Mouse (Mus musculus): Measurements from ENCODE around the gene Arhgap10.

Arhgap10 gene

DNA sequence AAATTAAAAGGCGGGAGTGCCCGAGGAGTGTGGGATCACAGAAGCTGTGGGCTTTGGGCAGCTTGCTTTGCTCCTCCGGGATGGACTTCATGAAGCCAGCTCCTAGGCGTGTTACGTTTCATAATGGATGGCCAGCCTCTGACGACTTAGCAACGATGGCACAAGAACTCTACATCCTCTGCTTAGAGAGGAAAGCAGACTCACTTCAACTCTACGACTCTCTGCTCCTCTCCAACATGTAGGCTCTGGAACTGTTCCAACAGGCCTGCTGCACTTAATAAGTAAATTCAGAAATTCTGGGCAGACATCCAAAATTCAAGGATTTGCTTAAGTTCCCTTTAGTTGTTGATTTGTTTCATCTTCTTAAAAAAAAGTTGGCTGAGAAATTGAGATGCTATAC lies 303.1 kb downstream of the Arhgap10 start:
- DNase-seq (ENCODE audit: low spot score): no peak

DNA sequence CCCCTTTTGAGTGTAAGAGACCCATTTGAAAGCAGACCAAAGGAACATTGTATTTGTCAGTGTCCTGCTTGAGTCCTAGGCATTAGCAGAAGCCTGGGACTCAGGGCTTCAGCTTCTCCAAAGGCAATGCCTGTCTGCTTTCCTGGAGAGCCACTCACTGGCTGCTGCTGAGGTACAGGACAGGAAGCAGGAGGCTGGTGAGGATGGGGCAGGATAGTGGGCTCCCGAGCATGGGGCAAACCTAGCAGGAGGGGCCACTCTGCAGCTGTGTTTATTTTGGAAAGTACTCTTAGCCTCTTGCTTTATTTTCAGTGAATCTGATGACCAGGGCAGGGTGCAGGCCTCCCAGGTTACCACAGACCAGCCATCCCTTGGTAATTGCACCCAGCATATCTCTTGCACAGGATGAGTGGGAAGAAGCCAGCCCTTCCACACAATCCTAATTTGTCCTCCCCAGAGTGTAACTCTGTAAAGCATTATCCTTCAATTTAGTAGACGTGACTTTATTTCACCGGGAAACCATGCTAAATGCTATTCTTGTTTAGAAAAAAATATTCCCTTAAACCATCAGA lies 303.8 kb downstream of the Arhgap10 start:
- DNase-seq (ENCODE audit: low spot score): no peak

DNA sequence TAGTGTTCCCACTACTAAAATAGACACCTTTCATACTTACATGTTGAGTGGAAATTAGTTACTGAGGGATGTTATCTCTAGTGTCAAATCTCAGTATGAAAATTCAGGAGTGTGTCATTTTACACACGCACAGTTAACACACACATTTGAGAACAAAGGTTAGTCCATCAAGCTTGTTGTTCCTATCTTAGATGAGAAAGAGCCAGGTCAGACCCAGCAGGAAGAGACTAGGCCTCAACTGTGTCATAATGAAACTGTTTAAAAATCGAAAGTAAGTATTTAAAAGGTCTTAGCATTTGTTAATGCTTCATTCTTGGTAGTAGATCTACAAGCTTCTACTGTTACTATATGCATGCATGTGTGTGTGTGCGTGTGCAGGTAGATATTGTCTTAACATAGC lies 308.5 kb downstream of the Arhgap10 start:
- DNase-seq (ENCODE audit: low spot score): no peak

All from ovary, postnatal 10 days (tissue).